21 mouse cellular contexts compared by ENCODE assay signal in the genomic region with DNA sequence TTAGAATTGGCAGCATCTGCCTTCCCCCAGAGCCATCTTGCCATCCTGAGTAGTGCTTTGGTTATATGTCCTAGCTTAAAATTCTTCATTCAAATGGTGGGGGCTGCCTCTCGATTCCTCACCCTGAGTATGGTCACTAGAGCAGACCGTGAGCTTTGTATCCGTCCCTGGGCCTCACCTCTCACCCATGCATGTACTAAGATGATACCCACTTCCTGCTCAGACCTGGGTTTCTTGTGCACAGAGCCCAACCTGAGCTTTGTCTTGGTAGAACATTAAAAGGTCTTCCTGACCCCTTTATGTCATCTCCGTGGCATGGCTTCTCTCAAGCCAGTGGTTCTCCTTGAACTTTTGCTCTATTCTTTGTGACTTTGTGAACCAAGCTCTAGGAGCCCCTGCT. TPM values are rescaled to one million over a fixed set of nuclear protein-coding genes. Genes with fewer than 3 reads are reported as not detected.
DNase-seq lines count a peak whose midpoint lies in the region; ATAC-seq and TF ChIP-seq lines count a peak whose summit lies in the region.
"Had no signal": no experiment of that assay in that cellular context is flagged by ENCODE, and none has a peak within 500 bp of the region (broad histone marks: within the 10 kb centered on the region; RNA-seq: fewer than 3 reads in every experiment).

No protein-coding gene starts in this region.

- no peaks in the 10 kb centered on the region for H3K27me3 ChIP-seq in lung, postnatal 0 days (replicated peaks; ENCODE audit: insufficient read depth, low read length)
- H3K27me3 ChIP-seq: CH12.LX; embryonic facial prominence, embryonic 13.5 days; forebrain, embryonic 12.5 days; heart, embryonic 12.5 days; Patski had no signal

- TF ChIP-seq EP300 in lung, postnatal 0 days (IDR thresholded peaks at IDR 0.05) = no peak

- H3K9ac ChIP-seq in lung, postnatal 0 days (replicated peaks; ENCODE audit: low read depth) = no peak overlapping the region
- H3K9ac ChIP-seq: embryonic facial prominence, embryonic 13.5 days; forebrain, embryonic 12.5 days; heart, embryonic 12.5 days had no signal

- 85% methylated on average over 4 of the region's 4 CpGs for WGBS in lung, postnatal 0 days

- H3K4me1 ChIP-seq in lung, postnatal 0 days (ENCODE audit: insufficient read depth, low read depth, low read length) = no peaks in the 10 kb centered on the region
- H3K4me1 ChIP-seq: embryonic facial prominence, embryonic 13.5 days; forebrain, embryonic 12.5 days; heart, embryonic 12.5 days had no signal

- no peak overlapping the region for H3K4me3 ChIP-seq in lung, postnatal 0 days (ENCODE audit: low read depth, low read length)
- H3K4me3 ChIP-seq: embryonic facial prominence, embryonic 13.5 days; forebrain, embryonic 12.5 days; heart, embryonic 12.5 days had no signal

- no peak overlapping the region for H3K27ac ChIP-seq in lung, postnatal 0 days (ENCODE audit: low read length)
- H3K27ac ChIP-seq: embryonic facial prominence, embryonic 13.5 days; forebrain, embryonic 12.5 days had no signal

- intact Hi-C loops in left cerebral cortex, postnatal 36 days (cut with DNase I) = no loop called here

- H3K9me3 ChIP-seq in lung, postnatal 0 days (ENCODE audit: low read length) = no peaks in the 10 kb centered on the region
- H3K9me3 ChIP-seq: embryonic facial prominence, embryonic 13.5 days; forebrain, embryonic 12.5 days had no signal

- H3K4me2 ChIP-seq in lung, postnatal 0 days (replicated peaks; ENCODE audit: low read depth, low read length) = no peak overlapping the region
- H3K4me2 ChIP-seq: embryonic facial prominence, embryonic 13.5 days; forebrain, embryonic 12.5 days; heart, embryonic 12.5 days had no signal

- ATAC-seq in lung, postnatal 0 days = no peak
- ATAC-seq: forebrain, embryonic 16.5 days; hindbrain, embryonic 16.5 days; Patski had no signal

- peak; percentile 58 to 64 for DNase-seq in spleen, postnatal 36 days (ENCODE audit: low spot score in 2 of 2)
- DNase-seq in spleen, postnatal 4 days (ENCODE audit: low spot score in 2 of 2) = no peak
- DNase-seq in B cell, adult 2 months = peak; percentile 45 to 51
- peak; percentile 49 for DNase-seq in CD4-positive, CD25-positive, alpha-beta regulatory T cell, adult 2 months (ENCODE audit: low read depth, low spot score)
- peak; percentile 55 for DNase-seq in naive thymus-derived CD4-positive, alpha-beta T cell, adult 2 months (ENCODE audit: low read depth)
- DNase-seq in left cerebral cortex, postnatal 36 days (ENCODE audit: low spot score in 2 of 2) = no peak
- no peak for DNase-seq in cerebellum, adult 18-20 months
- no peak for DNase-seq in lung, postnatal 0 days (ENCODE audit: low spot score)
- DNase-seq: adrenal gland, adult 2 months; adrenal gland, postnatal 36 days; cerebellum, adult 9-11 months; cerebellum, postnatal 36 days; gastrocnemius, postnatal 14 days; heart, postnatal 36 days had no signal

- H3K36me3 ChIP-seq in lung, postnatal 0 days (ENCODE audit: insufficient read depth, low read length) = no peaks in the 10 kb centered on the region
- H3K36me3 ChIP-seq: embryonic facial prominence, embryonic 13.5 days; forebrain, embryonic 12.5 days; heart, embryonic 12.5 days had no signal

- TF ChIP-seq CTCF in lung, postnatal 0 days (IDR thresholded peaks at IDR 0.05) = no peak

RNA-seq across cellular contexts. Expression of a gene that starts 28.5 kb away (rescaled TPM):
- 100 to 1,000 TPM; 220 to 242 TPM for total RNA-seq in left cerebral cortex, postnatal 36 days (2021)
- polyA plus RNA-seq in lung, postnatal 0 days (2015; fragmentation: Nextera tagmentation; extraction: Ambion mirVana) = 205 and 244 TPM in 2 replicates

Comparison
In these comparisons a context has a peak if more than half of its experiments do, and no peak if none do; other contexts are left out.
1. DNase-seq: peak in spleen, postnatal 36 days (2 of 2), B cell, adult 2 months (2 of 2), CD4-positive, CD25-positive, alpha-beta regulatory T cell, adult 2 months (single experiment) and naive thymus-derived CD4-positive, alpha-beta T cell, adult 2 months (single experiment); none in spleen, postnatal 4 days (0 of 2), left cerebral cortex, postnatal 36 days (0 of 2), cerebellum, adult 18-20 months (0 of 2) and lung, postnatal 0 days (single experiment).